ENCODE assay signal across 9 mouse cellular contexts in the genomic region with DNA sequence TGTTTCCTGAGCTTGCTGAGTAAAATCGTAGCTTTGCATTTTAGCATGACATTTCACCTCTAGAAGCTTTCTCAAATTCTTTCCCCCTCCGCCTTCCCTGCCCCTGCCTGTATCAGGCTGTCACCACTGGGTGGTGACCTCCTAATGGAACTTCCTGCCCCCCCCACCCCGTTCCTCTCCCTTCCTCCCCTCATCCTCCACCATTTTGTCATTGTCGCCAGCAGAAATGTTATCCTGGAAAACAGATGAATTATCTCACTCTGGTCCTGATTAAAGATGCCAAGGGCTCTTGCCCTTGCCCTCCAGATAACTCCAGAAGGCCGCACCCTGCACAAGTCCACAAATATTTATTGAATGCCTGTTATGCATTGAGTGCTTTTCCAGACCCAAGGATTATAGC. TPM values are rescaled to one million over a fixed set of nuclear protein-coding genes. Genes with fewer than 3 reads are reported as not detected.
DNase-seq lines count a peak whose midpoint lies in the region; ATAC-seq and TF ChIP-seq lines count a peak whose summit lies in the region.
"Had no signal": no experiment of that assay in that cellular context is flagged by ENCODE, and none has a peak within 500 bp of the region (broad histone marks: within the 10 kb centered on the region; RNA-seq: fewer than 3 reads in every experiment).

No protein-coding gene starts in this region.

- 29% methylated on average over 5 of the region's 5 CpGs for WGBS in intestine, embryonic 15.5 days
- 15% methylated on average over 5 of the region's 5 CpGs for WGBS in lung, postnatal 0 days
- WGBS in stomach, postnatal 0 days = 24% methylated on average over 5 of the region's 5 CpGs

- H3K9ac ChIP-seq in intestine, embryonic 15.5 days = no peak overlapping the region
- H3K9ac ChIP-seq in lung, postnatal 0 days (replicated peaks; ENCODE audit: low read depth) = no peak overlapping the region
- no peak overlapping the region for H3K9ac ChIP-seq in stomach, postnatal 0 days (ENCODE audit: low read length)

- H3K27me3 ChIP-seq in intestine, embryonic 15.5 days (replicated peaks) = no peaks in the 10 kb centered on the region
- H3K27me3 ChIP-seq in lung, postnatal 0 days (replicated peaks; ENCODE audit: insufficient read depth, low read length) = no peaks in the 10 kb centered on the region
- H3K27me3 ChIP-seq in stomach, postnatal 0 days (ENCODE audit: control insufficient read depth, insufficient read depth, low read length) = no peaks in the 10 kb centered on the region
- H3K27me3 ChIP-seq: megakaryocyte, embryonic 14.5 days had no signal

- peak overlapping the region; percentile 34 for H3K4me2 ChIP-seq in intestine, embryonic 15.5 days (replicated peaks)
- H3K4me2 ChIP-seq in lung, postnatal 0 days (replicated peaks; ENCODE audit: low read depth, low read length) = no peak overlapping the region
- no peak overlapping the region for H3K4me2 ChIP-seq in stomach, postnatal 0 days (replicated peaks; ENCODE audit: low read depth)

- no peaks in the 10 kb centered on the region for H3K9me3 ChIP-seq in intestine, embryonic 15.5 days
- no peaks in the 10 kb centered on the region for H3K9me3 ChIP-seq in lung, postnatal 0 days (ENCODE audit: low read length)
- no peaks in the 10 kb centered on the region for H3K9me3 ChIP-seq in stomach, postnatal 0 days (ENCODE audit: control insufficient read depth, low read length)
- H3K9me3 ChIP-seq: megakaryocyte, embryonic 14.5 days had no signal

- peak; percentile 13; the same call in 1 of the 2 replicates for ATAC-seq in intestine, embryonic 15.5 days
- peak; percentile 74 for ATAC-seq in lung, postnatal 0 days
- ATAC-seq in stomach, postnatal 0 days (ENCODE audit: low FRiP score, low TSS enrichment) = 0 out of 2 replicates have a peak, but pooled peaks have one; percentile 36
- no peak for ATAC-seq in monocyte, adult 5-6 weeks (replicated peaks; ENCODE audit: insufficient number of reproducible peaks, low FRiP score, low TSS enrichment, poor library complexity, severe bottlenecking)

- no peaks in the 10 kb centered on the region for H3K36me3 ChIP-seq in intestine, embryonic 15.5 days
- peaks cover 3% of the 10 kb centered on the region for H3K36me3 ChIP-seq in lung, postnatal 0 days (ENCODE audit: insufficient read depth, low read length)
- H3K36me3 ChIP-seq in stomach, postnatal 0 days (ENCODE audit: control insufficient read depth, insufficient read depth, low read length) = no peaks in the 10 kb centered on the region

- TF ChIP-seq CTCF in layer of hippocampus, adult 2 months (conservative IDR thresholded peaks at IDR 0.05) = peak; percentile 30
- TF ChIP-seq CTCF in lung, postnatal 0 days (IDR thresholded peaks at IDR 0.05) = peak; percentile 53
- TF ChIP-seq CTCF in stomach, postnatal 0 days (IDR thresholded peaks at IDR 0.05; ENCODE audit: low read depth) = peak; percentile 39

- H3K4me1 ChIP-seq in intestine, embryonic 15.5 days (replicated peaks) = peaks cover 51% of the 10 kb centered on the region
- H3K4me1 ChIP-seq in lung, postnatal 0 days (ENCODE audit: insufficient read depth, low read depth, low read length) = peaks cover 7% of the 10 kb centered on the region
- peaks cover 6% of the 10 kb centered on the region for H3K4me1 ChIP-seq in stomach, postnatal 0 days (replicated peaks; ENCODE audit: control insufficient read depth, insufficient read depth)

- DNase-seq in layer of hippocampus, adult 2 months (ENCODE audit: low spot score in 2 of 2) = no peak
- no peak for DNase-seq in layer of hippocampus, adult 8-10 months (ENCODE audit: low spot score in 2 of 2)
- peak; percentile 82 for DNase-seq in lung, postnatal 0 days (ENCODE audit: low spot score)
- no peak for DNase-seq in stomach, postnatal 0 days (ENCODE audit: low spot score)
- no peak for DNase-seq in right cerebral cortex, postnatal 10 days (ENCODE audit: low spot score in 2 of 2)
- no peak for DNase-seq in cerebellum, adult 9-11 months

- H3K4me3 ChIP-seq in layer of hippocampus, adult 2 months = no peak overlapping the region
- no peak overlapping the region for H3K4me3 ChIP-seq in intestine, embryonic 15.5 days (replicated peaks)
- H3K4me3 ChIP-seq in lung, postnatal 0 days (ENCODE audit: low read depth, low read length) = no peak overlapping the region
- no peak overlapping the region for H3K4me3 ChIP-seq in stomach, postnatal 0 days (ENCODE audit: low read depth, low read length)
- H3K4me3 ChIP-seq: megakaryocyte, embryonic 14.5 days had no signal

- peak overlapping the region; percentile 46; the same call in 1 of the 2 replicates for H3K27ac ChIP-seq in layer of hippocampus, adult 2 months
- peak overlapping the region; percentile 72 for H3K27ac ChIP-seq in intestine, embryonic 15.5 days
- peak overlapping the region; percentile 77 for H3K27ac ChIP-seq in lung, postnatal 0 days (ENCODE audit: low read length)
- peak overlapping the region; percentile 20 for H3K27ac ChIP-seq in stomach, postnatal 0 days (replicated peaks)

- TF ChIP-seq EP300 in lung, postnatal 0 days (IDR thresholded peaks at IDR 0.05) = peak; percentile 99
- no peak for TF ChIP-seq EP300 in stomach, postnatal 0 days (optimal IDR thresholded peaks at IDR 0.05)

RNA-seq across cellular contexts. Expression of a gene that starts 57.0 kb away (rescaled TPM):
- 1 to 10 TPM; 2.5 to 2.6 TPM for total RNA-seq in layer of hippocampus, adult 2 months (2021)
- total RNA-seq in layer of hippocampus, adult 8-10 months (2022) = 1 to 10 TPM; 1.1 to 5.0 (median 2.8) TPM
- polyA plus RNA-seq in intestine, embryonic 15.5 days (2015; fragmentation: Nextera tagmentation; extraction: Ambion mirVana) = 25.8 and 29.4 TPM in 2 replicates
- 30.6 and 31.7 TPM in 2 replicates for polyA plus RNA-seq in lung, postnatal 0 days (2015; fragmentation: Nextera tagmentation; extraction: Ambion mirVana)
- 19.4 and 24.1 TPM in 2 replicates for polyA plus RNA-seq in stomach, postnatal 0 days (2015; fragmentation: Nextera tagmentation; extraction: Ambion mirVana)
- total RNA-seq in monocyte, adult 5-6 weeks (2017) = 12.2 to 14.9 TPM (median 13.4 TPM) in 3 replicates

Comparison
In these comparisons a context has a peak if more than half of its experiments do, and no peak if none do; other contexts are left out.
1. H3K27ac ChIP-seq: peak in every context shown above with its lines; median percentile 77 in lung, postnatal 0 days; 72 in intestine, embryonic 15.5 days; 46 in layer of hippocampus, adult 2 months; 20 in stomach, postnatal 0 days.